Mouse (Mus musculus): ENCODE measurements at regions not wholly inside any gene's neighbourhood (a gene's known extent, or its start where the extent isn't known, plus 50 kb on each side); places are given as distances from the start of the nearest gene placed in this dataset.
"Not testable (repeated sequence)": the region's sequence is repeated elsewhere in the genome, so short reads cannot be mapped to it uniquely, and the experiment has no call there.

- H3K27ac ChIP-seq = no peak overlapping the region
- 77% methylated on average over 4 of the region's 4 CpGs for WGBS (ENCODE audit: insufficient replicate concordance)
Observed at GRCm38 (mm10) chr10:19502874-19503273, 88.9 kb upstream of the Ifngr1 start.

GRCm38 (mm10) chr10:19503846-19504765, 87.6 kb upstream of the Ifngr1 start:
- Histone ChIP-seq H3K9me3 (replicated peaks) (no peaks in the 10 kb centered on the region), H3K36me3 (no peaks in the 10 kb centered on the region), H3K4me1 (no peaks in the 10 kb centered on the region), H3K27ac (no peak overlapping the region), H3K27me3 (replicated peaks) (no peaks in the 10 kb centered on the region), H3K4me2 (no peak overlapping the region), H3K9ac (no peak overlapping the region), H3K4me3 (no peak overlapping the region)
- 35% methylated on average over 8 of the region's 8 CpGs for WGBS (ENCODE audit: insufficient replicate concordance)
- no peak for ATAC-seq

More at GRCm38 (mm10) chr10:19502874-19503273, 88.9 kb upstream of the Ifngr1 start:
- Histone ChIP-seq H3K4me3 (no peak overlapping the region), H3K4me1 (no peaks in the 10 kb centered on the region), H3K9me3 (replicated peaks) (no peaks in the 10 kb centered on the region), H3K4me2 (no peak overlapping the region), H3K27me3 (replicated peaks) (no peaks in the 10 kb centered on the region), H3K9ac (no peak overlapping the region), H3K36me3 (no peaks in the 10 kb centered on the region)
- no peak for ATAC-seq

GRCm38 (mm10) chr10:19505174-19505573, 86.6 kb upstream of the Ifngr1 start:
- Histone ChIP-seq H3K4me2 (no peak overlapping the region), H3K27me3 (replicated peaks) (no peaks in the 10 kb centered on the region), H3K9ac (no peak overlapping the region), H3K9me3 (replicated peaks) (no peaks in the 10 kb centered on the region), H3K4me3 (no peak overlapping the region), H3K36me3 (no peaks in the 10 kb centered on the region), H3K4me1 (no peaks in the 10 kb centered on the region), H3K27ac (no peak overlapping the region)
- ATAC-seq = no peak
- WGBS (ENCODE audit: insufficient replicate concordance) = 81% methylated on average over 1 of the region's 1 CpGs

- ATAC-seq = no peak
- no peak overlapping the region for H3K27ac ChIP-seq
- no peaks in the 10 kb centered on the region for H3K9me3 ChIP-seq (replicated peaks)
- WGBS (ENCODE audit: insufficient replicate concordance) = 46% methylated on average over 6 of the region's 6 CpGs
- H3K4me2 ChIP-seq = no peak overlapping the region
- H3K4me1 ChIP-seq = no peaks in the 10 kb centered on the region
- H3K4me3 ChIP-seq = no peak overlapping the region
- no peak overlapping the region for H3K9ac ChIP-seq
- no peaks in the 10 kb centered on the region for H3K36me3 ChIP-seq
- H3K27me3 ChIP-seq (replicated peaks) = no peaks in the 10 kb centered on the region
Observed at GRCm38 (mm10) chr10:19505979-19506378, 85.8 kb upstream of the Ifngr1 start.

- no peaks in the 10 kb centered on the region for H3K9me3 ChIP-seq (replicated peaks)
- H3K4me2 ChIP-seq = no peak overlapping the region
- H3K4me3 ChIP-seq = no peak overlapping the region
- H3K27me3 ChIP-seq (replicated peaks) = no peaks in the 10 kb centered on the region
- ATAC-seq = no peak
- H3K27ac ChIP-seq = no peak overlapping the region
- H3K36me3 ChIP-seq = no peaks in the 10 kb centered on the region
- H3K4me1 ChIP-seq = no peaks in the 10 kb centered on the region
- H3K9ac ChIP-seq = no peak overlapping the region
Observed at GRCm38 (mm10) chr10:19506434-19506833, 85.3 kb upstream of the Ifngr1 start.

GRCm38 (mm10) chr10:19508221-19508745, 83.5 kb upstream of the Ifngr1 start:
- no peak overlapping the region for H3K4me2 ChIP-seq
- H3K36me3 ChIP-seq = no peaks in the 10 kb centered on the region
- no peak overlapping the region for H3K4me3 ChIP-seq
- H3K27ac ChIP-seq = no peak overlapping the region
- no peak overlapping the region for H3K9ac ChIP-seq
- H3K9me3 ChIP-seq (replicated peaks) = no peaks in the 10 kb centered on the region
- no peaks in the 10 kb centered on the region for H3K4me1 ChIP-seq
- WGBS (ENCODE audit: insufficient replicate concordance) = 65% methylated on average over 5 of the region's 5 CpGs
- ATAC-seq = no peak
- H3K27me3 ChIP-seq (replicated peaks) = no peaks in the 10 kb centered on the region

- no peaks in the 10 kb centered on the region for H3K36me3 ChIP-seq
- H3K9me3 ChIP-seq (replicated peaks) = no peaks in the 10 kb centered on the region
- no peak overlapping the region for H3K9ac ChIP-seq
- no peaks in the 10 kb centered on the region for H3K27me3 ChIP-seq (replicated peaks)
- H3K4me2 ChIP-seq = no peak overlapping the region
- no peak for ATAC-seq
- no peak overlapping the region for H3K27ac ChIP-seq
- 81% methylated on average over 10 of the region's 10 CpGs for WGBS (ENCODE audit: insufficient replicate concordance)
- H3K4me1 ChIP-seq = no peaks in the 10 kb centered on the region
- H3K4me3 ChIP-seq = no peak overlapping the region
Observed at GRCm38 (mm10) chr10:19510047-19510446, 81.7 kb upstream of the Ifngr1 start.

- not testable (repeated sequence) for H3K27me3 ChIP-seq (replicated peaks); H3K9ac ChIP-seq; ATAC-seq; H3K9me3 ChIP-seq (replicated peaks); H3K4me3 ChIP-seq; H3K4me1 ChIP-seq; H3K4me2 ChIP-seq; H3K36me3 ChIP-seq; H3K27ac ChIP-seq
Observed at GRCm38 (mm10) chr10:19514366-19514765, 77.4 kb upstream of the Ifngr1 start.

- no peaks in the 10 kb centered on the region for H3K27me3 ChIP-seq (replicated peaks)
- H3K36me3 ChIP-seq = no peaks in the 10 kb centered on the region
- no peak overlapping the region for H3K27ac ChIP-seq
- H3K4me2 ChIP-seq = no peak overlapping the region
- no peak overlapping the region for H3K4me3 ChIP-seq
- ATAC-seq = no peak
- H3K4me1 ChIP-seq = no peaks in the 10 kb centered on the region
- H3K9me3 ChIP-seq (replicated peaks) = no peaks in the 10 kb centered on the region
- 83% methylated on average over 2 of the region's 2 CpGs for WGBS (ENCODE audit: insufficient replicate concordance)
- H3K9ac ChIP-seq = no peak overlapping the region
Observed at GRCm38 (mm10) chr10:19514837-19515236, 76.9 kb upstream of the Ifngr1 start.

- Histone ChIP-seq H3K27me3 (replicated peaks) (no peaks in the 10 kb centered on the region), H3K9me3 (replicated peaks) (no peaks in the 10 kb centered on the region)
- WGBS (ENCODE audit: insufficient replicate concordance) = 79% methylated on average over 3 of the region's 3 CpGs
Observed at GRCm38 (mm10) chr10:19516011-19516410, 75.7 kb upstream of the Ifngr1 start.

GRCm38 (mm10) chr10:19517093-19517492, 74.7 kb upstream of the Ifngr1 start:
- no peak overlapping the region for H3K4me3 ChIP-seq
- 62% methylated on average over 2 of the region's 2 CpGs for WGBS (ENCODE audit: insufficient replicate concordance)
- H3K27ac ChIP-seq = no peak overlapping the region
- no peaks in the 10 kb centered on the region for H3K4me1 ChIP-seq
- no peaks in the 10 kb centered on the region for H3K27me3 ChIP-seq (replicated peaks)
- no peak overlapping the region for H3K4me2 ChIP-seq
- H3K9ac ChIP-seq = no peak overlapping the region
- no peaks in the 10 kb centered on the region for H3K9me3 ChIP-seq (replicated peaks)
- no peak for ATAC-seq
- no peaks in the 10 kb centered on the region for H3K36me3 ChIP-seq

More at GRCm38 (mm10) chr10:19516011-19516410, 75.7 kb upstream of the Ifngr1 start:
- H3K4me3 ChIP-seq = no peak overlapping the region
- no peak for ATAC-seq
- no peak overlapping the region for H3K9ac ChIP-seq
- H3K4me2 ChIP-seq = no peak overlapping the region
- H3K36me3 ChIP-seq = no peaks in the 10 kb centered on the region
- H3K4me1 ChIP-seq = no peaks in the 10 kb centered on the region
- no peak overlapping the region for H3K27ac ChIP-seq

GRCm38 (mm10) chr10:19518763-19519162, 73.0 kb upstream of the Ifngr1 start:
- Histone ChIP-seq H3K4me3 (no peak overlapping the region), H3K4me2 (no peak overlapping the region), H3K9me3 (replicated peaks) (no peaks in the 10 kb centered on the region), H3K9ac (no peak overlapping the region), H3K4me1 (no peaks in the 10 kb centered on the region), H3K27ac (no peak overlapping the region), H3K27me3 (replicated peaks) (no peaks in the 10 kb centered on the region), H3K36me3 (no peaks in the 10 kb centered on the region)
- 5% methylated on average over 6 of the region's 6 CpGs for WGBS (ENCODE audit: insufficient replicate concordance)
- no peak for ATAC-seq
